Mouse (Mus musculus) kidney, adult 2 months (tissue): ENCODE measurements at regions not wholly inside any gene's neighbourhood (a gene's known extent, or its start where the extent isn't known, plus 50 kb on each side); places are given as distances from the start of the nearest gene placed in this dataset.
"Not testable (repeated sequence)": the region's sequence is repeated elsewhere in the genome, so short reads cannot be mapped to it uniquely, and the experiment has no call there.

Experiments used
- CTCF ChIP-seq: fragments of 200-500 bp; conservative IDR thresholded peaks from 2 replicates; pipeline ENCODE4 v1.5.1; 2011; ENCODE audit warnings: low read depth, mild to moderate bottlenecking, control low read depth, low read length, moderate library complexity, mixed read lengths; ENCODE audit not compliant: insufficient read depth, insufficient read length
- POLR2A ChIP-seq: fragments of 200-500 bp; IDR thresholded peaks from one replicate; pipeline ENCODE4 v1.6.1; 2011; ENCODE audit warnings: low read depth, low read length, control low read depth

GRCm38 (mm10) chr6:24288757-24289156, 120.9 kb upstream of the Slc13a1 start:
- TF ChIP-seq CTCF, POLR2A: not testable (repeated sequence)
